Mouse (Mus musculus): ENCODE results near the gene Kdsr.

Kdsr gene

DNA sequence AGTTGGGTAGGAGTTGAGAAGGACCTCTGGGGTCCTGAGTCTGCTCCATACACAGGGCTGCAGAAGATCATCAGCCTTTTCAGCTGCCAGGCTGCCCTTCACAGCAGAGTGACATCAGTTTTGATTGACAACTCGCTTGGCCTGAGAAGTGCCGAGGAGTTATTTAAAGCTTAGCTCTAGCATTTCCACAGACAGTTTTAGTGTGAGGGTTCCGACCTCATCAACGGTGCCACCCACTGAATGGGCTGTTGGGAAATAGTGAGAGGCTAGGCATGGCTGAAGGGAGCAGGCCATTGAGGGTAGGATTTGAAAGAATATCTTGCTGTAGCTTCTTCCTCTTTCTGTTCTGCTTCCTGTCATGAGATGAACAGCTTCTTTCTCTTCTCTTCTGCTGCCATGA, 63.9 kb downstream of the Kdsr start:
- no peak for DNase-seq (ENCODE audit: low read depth, low spot score)

DNA sequence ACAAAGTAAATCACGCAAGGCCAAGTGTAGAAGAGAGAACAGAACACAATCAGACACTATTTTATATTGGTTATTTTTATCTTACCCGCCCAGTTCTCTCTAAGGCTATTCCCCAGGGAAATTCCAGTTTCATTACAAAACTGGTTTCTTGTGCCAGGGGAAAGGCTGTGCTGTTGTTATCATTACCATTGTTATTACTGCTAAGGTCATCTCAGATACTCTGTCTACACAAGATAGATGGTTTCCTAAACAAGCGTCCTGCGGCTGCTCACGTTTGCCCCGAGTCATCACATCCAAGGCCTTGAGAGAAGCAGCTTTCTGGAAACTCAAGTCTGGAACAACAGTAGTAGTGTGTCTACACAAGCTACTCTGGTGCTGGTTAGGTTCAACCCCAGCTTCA, 65.2 kb downstream of the Kdsr start:
- no peak for DNase-seq (ENCODE audit: low read depth, low spot score)

DNA sequence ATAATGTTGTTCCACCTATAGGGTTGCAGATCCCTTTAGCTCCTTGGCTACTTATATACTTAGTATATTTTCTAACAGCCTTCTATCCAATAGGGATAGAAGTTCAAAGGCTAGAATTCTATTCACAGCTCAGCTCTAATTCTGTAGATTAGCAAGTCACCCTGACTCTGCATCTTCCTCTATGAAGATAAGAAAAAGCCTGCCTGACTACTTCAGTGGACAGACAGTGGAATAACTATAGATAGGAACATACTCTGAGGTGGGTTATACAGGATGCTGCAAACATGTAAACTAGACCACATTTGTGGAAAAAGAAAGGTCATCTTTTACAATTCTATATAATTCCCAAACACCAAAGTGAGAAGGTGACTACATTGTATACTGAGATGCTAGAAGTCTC, 66.9 kb downstream of the Kdsr start:
- DNase-seq (ENCODE audit: low read depth, low spot score), result no peak

DNA sequence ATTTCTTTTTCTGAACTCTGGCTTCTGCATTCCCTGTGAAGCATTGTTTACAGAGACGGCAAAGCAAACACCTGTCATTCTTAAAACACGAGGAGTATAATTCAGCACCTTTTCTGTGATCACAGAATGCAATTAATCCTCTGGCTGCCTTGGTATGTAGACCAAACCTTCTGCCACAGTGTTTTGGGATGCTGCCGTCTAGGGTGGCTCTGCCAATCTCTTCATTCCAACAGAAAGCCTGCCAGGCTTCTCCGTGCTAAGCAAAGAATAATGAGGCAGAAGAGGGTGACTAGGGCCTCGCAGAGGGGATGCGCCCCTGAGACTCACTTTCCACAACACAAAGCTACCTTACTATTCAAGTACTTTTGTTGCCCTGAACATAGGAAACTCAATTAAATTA, 68.6 kb downstream of the Kdsr start:
- no peak for DNase-seq (ENCODE audit: low read depth, low spot score)

DNA sequence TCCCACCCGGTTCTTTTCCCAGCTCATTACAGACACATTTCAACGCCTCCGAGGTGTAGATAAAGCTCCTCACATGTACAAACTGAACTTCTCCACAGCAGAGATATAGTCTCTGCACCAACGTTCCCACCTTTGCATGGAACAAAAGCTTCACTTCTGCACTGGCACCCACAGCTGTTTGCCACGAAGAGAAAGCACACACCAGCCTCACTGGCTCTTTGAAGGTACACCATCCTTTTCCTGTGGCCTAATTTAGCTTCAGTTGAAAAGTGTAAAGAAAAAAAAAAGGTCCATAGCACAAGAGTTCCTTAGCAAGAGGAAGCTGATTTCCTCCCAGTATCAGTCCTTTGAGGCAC, 71.4 kb downstream of the Kdsr start:
- DNase-seq (ENCODE audit: low read depth, low spot score), result peak; percentile 59

DNA sequence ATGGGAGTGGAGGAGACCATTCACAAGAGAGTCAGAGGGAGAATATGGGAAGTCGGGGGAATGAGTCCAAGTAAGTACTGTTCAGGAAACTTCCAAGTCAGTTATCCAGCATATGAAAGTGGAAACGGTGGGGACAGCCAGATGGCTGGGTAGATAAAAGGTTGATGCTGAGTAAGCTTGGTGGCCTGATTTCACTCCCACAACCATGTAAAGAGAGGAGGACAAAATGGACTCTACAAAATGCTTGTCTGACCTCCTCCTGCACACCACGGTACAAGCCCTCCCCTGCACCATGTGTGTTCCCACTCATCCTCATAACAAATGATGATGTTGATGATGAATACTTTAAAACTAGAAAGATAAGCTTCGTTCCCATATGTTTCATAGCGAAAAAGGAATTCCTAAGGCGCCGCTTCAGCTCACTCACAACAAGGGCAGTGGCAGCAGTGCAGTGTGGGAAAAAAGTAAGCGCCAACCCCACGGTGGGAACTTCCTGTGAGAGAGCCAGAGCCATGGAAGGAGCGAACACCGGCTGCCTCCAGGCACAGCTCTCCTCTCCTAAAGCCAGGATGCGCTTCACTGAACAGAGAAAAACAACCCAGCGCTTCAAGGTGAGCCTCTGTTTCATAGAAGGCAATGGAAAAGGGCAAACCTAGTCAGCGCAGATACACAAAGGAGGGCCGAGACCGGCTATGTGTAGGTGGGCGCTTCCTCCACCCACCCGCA, 71.9 kb downstream of the Kdsr start:
- DNase-seq (ENCODE audit: low read depth, low spot score), result peak; percentile 52

DNA sequence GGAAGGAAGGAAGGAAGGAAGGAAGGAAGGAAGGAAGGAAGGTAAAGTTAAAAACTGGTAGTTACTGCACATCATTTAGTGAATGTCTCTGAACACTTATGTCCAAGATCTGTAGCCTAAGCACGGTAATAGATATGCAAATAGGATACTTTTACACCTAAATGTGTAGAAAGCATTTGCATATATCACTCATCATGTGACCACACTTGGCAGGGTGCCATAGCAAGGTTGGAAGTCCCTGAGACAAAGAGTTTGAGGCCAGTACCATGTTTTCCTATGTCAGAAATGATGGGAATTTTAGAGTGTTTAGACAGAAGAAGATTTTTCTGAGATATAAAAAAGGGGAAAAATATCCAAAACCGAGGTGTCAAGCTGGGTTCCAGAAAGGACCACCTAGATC, 73.8 kb downstream of the Kdsr start:
- DNase-seq (ENCODE audit: low read depth, low spot score), result peak; percentile 64

DNA sequence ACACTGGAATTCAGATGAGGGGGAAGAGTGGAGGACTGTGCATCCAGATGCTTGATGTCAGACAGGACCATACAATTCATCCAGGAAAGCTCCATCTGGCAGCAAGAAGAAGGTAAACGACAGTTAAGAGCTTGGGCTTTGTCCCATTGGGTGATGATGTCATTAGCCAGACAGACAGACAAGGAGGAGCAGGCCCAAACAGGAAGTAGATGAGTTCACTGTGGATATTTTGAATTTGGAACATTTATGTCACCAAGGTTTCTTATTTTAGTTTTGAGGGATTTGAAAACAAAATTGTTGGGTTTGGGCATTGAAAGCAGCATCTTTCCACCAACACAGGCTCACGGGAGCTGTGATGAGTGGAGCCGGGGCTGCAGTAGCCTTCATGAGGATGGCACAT, 75.0 kb downstream of the Kdsr start:
- peak; percentile 46 for DNase-seq (ENCODE audit: low read depth, low spot score)

DNA sequence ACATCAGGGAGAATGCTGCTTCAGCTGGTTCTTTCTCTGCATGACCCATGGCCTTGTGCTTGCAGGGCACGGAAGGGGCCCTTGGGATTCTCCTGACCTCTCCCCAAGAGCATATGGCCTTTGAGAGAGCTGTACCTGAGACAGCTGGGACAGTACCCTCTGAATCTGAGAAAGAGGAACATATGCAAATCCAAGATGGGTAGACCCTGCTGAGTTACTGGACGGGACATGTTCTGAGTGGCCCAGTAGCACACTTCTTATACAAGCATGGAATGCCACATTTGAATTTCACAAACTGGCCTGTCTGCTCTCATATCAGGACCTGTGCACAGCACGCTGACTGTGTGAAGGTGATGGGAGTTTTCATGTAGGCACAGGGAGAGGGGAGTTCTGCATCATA, 76.7 kb downstream of the Kdsr start:
- no peak for DNase-seq (ENCODE audit: low read depth, low spot score)

DNA sequence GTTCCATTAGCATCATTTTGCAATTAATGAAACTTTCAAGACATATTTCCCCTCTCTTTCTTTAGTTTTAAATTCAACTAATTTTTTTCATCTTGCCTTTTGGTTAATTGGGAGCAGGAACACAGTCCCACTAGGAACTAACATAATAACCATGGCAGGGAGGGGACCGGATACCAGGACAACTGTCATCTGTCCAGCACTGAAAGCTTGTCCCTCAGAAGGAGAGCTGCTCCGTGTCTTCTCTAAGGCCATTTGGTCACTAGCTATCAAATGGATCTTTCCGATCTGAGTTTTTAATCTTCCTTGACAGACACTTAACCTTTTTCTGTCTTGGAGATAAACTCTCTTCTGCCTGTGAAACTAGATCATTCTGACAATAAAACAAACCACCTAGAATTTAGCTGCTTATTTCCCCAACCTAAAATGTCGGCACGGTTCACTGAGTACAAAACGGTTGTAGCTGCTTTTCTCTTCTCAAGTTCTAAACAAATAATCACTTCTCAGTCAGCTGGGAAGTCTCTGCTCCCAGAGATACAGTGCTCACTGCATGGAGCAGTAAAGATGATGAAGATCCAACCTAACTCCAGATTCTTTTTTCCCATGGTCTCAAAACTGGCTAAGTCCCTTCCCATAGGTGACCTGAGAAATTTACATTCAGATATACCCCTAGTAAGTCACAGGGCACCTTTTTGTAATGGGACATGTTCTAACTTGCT, 79.6 kb downstream of the Kdsr start:
- DNase-seq (ENCODE audit: low read depth, low spot score), result no peak

DNA sequence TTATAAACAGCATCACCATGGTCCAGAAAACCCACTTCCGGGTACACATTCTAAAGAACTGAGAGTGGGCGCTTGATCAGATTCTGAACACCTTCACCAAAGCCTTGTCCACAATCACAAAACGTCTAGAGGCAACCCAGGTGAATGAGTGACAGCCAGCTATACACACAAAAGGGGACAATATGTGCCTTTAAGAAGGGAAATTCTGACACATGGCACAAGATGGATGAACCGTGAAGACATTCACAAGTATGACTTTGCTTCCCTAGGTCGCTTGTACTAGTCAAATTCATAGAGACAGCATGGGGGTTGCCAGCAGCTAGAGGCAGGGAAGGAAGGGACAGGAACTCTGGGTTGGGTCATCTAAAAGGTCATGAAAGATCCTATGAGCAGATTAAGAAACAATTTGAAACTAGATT, 81.5 kb downstream of the Kdsr start:
- peak; percentile 39 for DNase-seq (ENCODE audit: low read depth, low spot score)

Measured in CD4-positive, CD25-positive, alpha-beta regulatory T cell, adult 2 months (primary cell).